Mouse (Mus musculus): ENCODE measurements around the gene Cubn.

Gene Cubn

GRCm38 (mm10) chr2:13232305-13232704, 259.3 kb downstream of the Cubn start:
- DNase-seq, result no peak

GRCm38 (mm10) chr2:13229686-13230085, 261.9 kb downstream of the Cubn start:
- no peak for DNase-seq

All from thymus, postnatal 4 days (tissue).